Mouse (Mus musculus) megakaryocyte, embryonic 14.5 days (primary cell): ENCODE measurements around the gene Zfp750.

Experiments
- FLI1 ChIP-seq: IDR thresholded peaks from 2 replicates; pipeline ENCODE4 v1.6.1; 2012; ENCODE audit warnings: low read length, inconsistent platforms, mixed read lengths
- GATA1 ChIP-seq: IDR thresholded peaks from 3 replicates; pipeline ENCODE4 v1.6.1; 2012; ENCODE audit warnings: mixed read lengths, low read length, inconsistent platforms, borderline replicate concordance

DNA sequence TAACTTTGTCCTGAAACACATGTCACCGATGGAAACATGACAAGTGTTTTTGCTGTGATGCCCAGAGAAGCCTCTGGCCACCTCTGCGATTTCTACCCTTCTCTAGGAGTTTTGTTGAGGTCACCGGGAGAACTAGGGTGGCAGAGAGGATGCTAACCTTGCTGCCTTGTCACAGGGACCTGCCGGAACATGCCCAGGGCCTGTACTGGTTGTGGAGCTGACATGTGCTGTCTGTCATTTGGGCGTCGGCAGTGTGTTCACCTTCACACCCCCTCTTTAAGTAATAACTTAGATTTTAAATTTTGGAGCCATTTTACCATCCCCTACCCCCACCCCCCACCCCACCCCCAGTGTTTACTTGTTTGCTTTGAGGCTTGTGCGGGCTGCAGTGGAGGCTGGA lies 570 bp upstream of the Zfp750 start:
- no peak for TF ChIP-seq GATA1
- no peak for TF ChIP-seq FLI1
